Mouse (Mus musculus): Measurements from ENCODE around the gene Tdgf1.

GRCm38 (mm10) chr9:110952398-110952797 lies 6.4 kb upstream of the Tdgf1 start:
- no peak for TF ChIP-seq POLR2A (IDR thresholded peaks at IDR 0.05; ENCODE audit: control insufficient read depth, low read depth, low read length)
- TF ChIP-seq CTCF (IDR thresholded peaks at IDR 0.05; ENCODE audit: control insufficient read depth, insufficient read depth, insufficient replicate concordance, low read depth, low read length), result no peak
